Mouse (Mus musculus): ENCODE results near the gene Cfap74.
"Not testable (repeated sequence)": the region's sequence is repeated elsewhere in the genome, so short reads cannot be mapped to it uniquely, and the experiment has no call there.

Cfap74 gene

DNA sequence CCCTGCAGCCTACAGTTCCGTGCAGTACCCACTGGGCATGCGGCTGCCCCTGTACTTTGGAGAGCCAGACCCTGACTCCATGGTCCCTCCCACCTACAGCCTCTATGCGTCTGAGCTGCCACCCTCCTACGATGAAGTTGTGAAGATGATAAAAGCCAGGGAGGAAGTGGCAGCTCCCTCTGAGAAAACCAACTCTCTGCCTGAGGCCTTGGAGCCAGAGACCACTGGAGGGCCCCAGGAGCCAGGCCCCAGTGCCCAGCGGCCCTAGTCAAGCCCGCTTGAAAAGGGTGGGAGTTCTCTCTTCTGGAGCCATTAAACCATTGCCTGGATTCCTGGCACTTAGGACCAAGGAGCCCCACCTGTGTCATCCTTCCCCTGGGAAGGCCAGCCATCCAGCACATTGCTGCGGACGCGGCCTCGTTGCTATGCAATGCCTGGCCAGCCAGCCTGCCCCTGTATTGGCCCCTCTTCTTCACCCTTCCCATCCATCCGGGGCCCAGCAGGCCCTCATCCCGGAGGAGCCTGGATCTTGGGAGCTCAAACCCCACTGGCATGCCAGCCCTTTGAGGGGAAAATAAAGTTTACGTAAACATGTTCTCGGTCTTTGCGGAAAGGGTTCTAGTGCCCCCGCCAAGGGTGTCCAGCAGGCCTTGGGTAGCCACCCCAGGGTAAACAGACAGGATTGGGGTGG, 61.4 kb downstream of the Cfap74 start:
- DNase-seq = no peak

DNA sequence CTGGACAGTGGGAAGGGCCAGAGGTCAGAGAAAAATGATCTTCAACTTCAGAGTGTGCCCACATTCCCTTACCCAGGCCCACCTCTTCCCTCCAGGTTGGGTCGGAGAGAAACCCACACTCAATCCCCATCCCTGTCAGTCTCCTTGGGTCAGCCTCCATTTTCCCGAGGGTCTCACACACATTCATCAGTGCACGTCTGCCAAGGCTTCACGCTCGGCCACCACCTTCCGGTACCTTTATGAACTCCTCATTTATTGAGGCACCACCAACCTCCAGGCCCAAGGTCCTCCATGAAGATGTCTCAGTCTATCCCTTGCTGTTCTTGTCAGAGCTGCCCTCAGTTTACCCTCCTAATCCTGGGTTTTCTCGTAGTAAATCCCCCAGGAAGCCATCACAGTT, 62.0 kb downstream of the Cfap74 start:
- DNase-seq = no peak

- no peak for DNase-seq
These were observed 62.4 kb downstream of the Cfap74 start for GRCm38 (mm10) chr4:155471406-155471805.

- DNase-seq = no peak
These were observed 63.8 kb downstream of the Cfap74 start for GRCm38 (mm10) chr4:155472716-155473290.

DNA sequence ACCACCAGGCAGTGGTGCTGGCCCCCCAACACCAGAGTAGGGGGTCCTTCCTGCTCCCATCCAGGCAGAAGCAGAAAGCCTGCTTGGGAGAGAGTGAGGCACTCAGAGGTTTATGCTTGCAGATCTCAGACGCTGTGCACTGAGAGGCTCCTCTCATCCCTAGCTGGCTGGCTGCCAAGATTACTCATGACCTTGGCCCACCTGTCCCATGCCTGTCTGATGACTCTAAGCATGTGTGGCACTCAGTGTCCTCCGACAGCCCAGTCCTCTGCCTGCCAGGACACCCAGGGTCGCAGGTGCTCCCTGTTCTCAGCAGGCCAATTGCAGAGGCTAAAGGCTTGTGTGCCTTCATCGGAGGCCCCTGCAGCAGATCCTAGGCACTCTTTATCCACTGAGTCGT, 64.3 kb downstream of the Cfap74 start:
- DNase-seq = no peak

DNA sequence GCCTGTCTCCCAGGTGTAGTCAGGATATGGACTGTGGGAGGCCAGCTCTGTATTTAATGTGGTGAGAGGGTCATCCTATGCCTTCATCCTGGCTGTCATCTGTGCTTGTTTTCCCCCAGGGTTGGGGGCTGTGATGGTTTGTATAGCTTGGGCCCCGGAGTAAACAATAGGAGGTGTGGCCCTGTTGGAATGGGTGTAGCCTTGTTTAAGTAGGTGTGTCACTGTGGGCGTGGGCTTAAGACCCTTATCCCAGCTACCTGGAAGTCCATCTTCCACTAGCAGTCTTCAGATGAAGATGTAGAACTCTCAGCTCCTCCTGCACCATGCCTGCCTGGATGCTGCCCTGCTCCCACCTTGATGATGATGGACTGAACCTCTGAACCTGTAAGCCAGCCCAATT, 64.8 kb downstream of the Cfap74 start:
- not testable (repeated sequence) for DNase-seq

DNA sequence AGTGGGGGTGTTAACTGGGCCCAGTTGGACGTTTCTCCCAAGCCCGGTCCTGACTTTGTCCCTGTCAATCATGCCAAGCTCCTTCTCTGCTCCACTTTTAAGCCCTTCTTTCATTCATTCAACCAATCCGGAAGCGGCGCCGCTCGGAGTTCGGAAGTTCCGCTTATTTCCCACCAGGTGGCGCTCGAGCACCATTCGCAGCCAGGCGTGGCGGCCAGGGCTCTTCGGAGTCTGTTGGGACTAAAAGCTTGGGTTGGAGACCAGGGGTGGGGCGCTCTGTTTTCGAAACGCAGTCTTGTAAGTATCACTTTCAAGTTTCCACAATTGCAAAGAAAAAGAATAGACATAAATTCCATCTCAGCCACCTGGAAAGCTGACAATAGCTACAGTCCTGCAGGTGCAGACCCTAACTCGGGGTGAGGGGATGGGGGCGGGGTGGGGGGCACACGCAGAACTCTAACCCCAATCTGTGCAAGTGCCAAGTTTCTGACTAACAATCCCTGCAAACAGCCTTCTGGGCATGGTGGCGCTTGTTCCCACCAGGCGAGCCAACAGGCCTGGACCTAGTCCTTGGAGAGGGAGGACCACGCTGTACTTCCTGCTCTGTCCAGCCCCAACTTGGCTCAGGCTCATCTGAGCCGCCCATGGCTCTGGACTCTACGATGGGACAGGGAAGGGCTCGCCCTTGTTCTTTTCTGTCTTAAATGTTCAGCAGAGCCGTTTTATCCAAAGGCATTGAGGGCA, 72.6 kb downstream of the Cfap74 start:
- peak; percentile 77 for DNase-seq

- DNase-seq = no peak
These were observed 73.1 kb downstream of the Cfap74 start for GRCm38 (mm10) chr4:155482125-155482480.

- no peak for DNase-seq
These were observed 73.9 kb downstream of the Cfap74 start for GRCm38 (mm10) chr4:155482733-155483540.

- no peak for DNase-seq
These were observed 76.5 kb downstream of the Cfap74 start for GRCm38 (mm10) chr4:155485521-155485920.

- no peak for DNase-seq
These were observed 78.8 kb downstream of the Cfap74 start for GRCm38 (mm10) chr4:155487746-155488145.

DNA sequence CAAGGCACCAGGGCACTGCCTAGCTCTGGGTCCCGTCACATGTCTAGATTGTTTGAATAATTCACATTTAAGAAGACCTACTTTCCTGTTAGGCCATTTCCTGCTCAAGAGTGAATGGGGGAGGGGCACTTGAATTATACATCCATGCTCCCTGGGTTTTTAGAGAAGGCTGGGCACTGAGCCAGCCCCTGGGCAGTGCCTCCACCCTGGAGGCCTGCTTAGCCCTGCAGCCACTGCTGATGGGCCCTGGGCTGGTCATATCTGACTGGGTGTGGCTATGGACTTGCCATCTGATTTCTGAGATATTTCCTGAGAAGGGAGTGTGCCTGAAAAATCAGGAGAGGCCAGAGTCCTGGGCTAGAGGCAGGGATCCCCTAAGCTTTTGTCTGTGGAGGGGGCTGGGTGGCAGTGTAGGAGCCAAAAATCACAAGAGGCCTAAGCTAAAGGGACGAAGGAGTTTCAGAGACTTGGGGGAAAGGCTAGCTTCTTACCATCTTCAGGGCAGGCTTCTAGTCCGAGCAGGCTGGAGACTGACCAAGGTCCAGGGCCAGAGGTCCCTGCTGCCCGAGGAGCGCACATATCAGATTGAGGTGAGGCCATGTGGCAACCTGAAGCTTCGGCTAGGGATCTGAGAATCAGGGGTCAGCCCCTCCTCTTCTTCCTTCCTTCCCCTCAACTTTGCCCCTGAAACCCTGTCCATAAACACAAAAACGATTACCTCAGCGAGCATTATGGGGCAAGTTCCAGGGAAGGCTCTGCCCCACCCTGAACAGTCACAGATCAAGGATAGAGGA, 79.4 kb downstream of the Cfap74 start:
- DNase-seq = peak; percentile 91

- no peak for DNase-seq
These were observed 80.3 kb downstream of the Cfap74 start for GRCm38 (mm10) chr4:155489101-155489970.

DNA sequence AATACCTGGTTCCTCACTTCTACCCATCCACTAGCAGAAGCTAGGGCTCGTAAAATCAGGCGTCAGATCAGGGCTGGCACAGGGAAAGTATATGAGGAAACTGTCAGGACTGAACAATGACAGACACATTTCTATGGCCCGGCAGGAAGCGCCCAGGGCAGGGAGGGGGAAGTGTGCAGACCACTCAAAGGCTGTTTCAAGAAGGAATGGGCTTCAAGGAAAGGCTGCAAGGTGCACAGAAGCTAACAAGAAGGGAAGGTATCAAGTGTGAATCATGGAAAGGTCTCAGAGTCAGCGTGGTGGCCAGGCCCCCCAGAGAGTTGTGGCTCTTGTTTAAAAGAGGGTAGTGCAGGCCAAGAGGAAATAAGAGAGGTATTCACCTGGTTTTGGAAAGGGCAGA, 81.5 kb downstream of the Cfap74 start:
- no peak for DNase-seq

- peak; percentile 92 for DNase-seq
These were observed 82.1 kb downstream of the Cfap74 start, which contains the start of gene Gnb1 for GRCm38 (mm10) chr4:155490990-155491504. Gnb1 (plus strand) TSS chr4:155491361.

DNA sequence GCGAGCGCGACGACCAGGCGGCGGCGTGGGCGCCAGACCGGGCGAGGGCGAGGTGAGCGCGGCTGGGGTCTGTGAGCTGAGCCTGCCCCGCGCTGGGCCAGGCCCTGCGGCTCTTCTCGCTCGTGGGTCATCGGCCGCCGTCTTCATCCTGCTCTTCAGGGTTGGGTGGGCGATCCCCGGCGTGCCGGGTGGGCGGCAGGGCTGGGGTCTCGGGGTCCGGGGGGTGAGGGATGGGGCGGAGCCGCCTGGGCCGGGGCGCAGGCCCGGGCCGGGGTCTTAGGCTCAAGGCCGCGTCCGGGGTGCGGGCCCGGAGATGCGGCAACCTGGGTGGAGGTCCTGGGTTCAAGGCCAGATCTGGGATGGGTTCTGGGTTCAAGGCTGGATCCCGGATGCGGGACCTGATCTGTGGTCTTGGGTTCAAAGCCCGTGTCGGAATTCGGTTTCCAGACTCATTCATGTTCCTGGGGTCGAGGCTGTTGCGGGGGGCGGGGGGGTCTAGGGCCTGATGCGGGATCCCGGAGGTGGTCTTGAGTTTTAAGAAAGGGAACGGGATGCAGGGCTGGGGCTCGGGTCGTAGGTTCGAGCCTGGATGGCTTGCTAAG, 82.6 kb downstream of the Cfap74 start:
- DNase-seq = no peak

- peak; percentile 46 for DNase-seq
These were observed 83.2 kb downstream of the Cfap74 start for GRCm38 (mm10) chr4:155492131-155492633.

DNA sequence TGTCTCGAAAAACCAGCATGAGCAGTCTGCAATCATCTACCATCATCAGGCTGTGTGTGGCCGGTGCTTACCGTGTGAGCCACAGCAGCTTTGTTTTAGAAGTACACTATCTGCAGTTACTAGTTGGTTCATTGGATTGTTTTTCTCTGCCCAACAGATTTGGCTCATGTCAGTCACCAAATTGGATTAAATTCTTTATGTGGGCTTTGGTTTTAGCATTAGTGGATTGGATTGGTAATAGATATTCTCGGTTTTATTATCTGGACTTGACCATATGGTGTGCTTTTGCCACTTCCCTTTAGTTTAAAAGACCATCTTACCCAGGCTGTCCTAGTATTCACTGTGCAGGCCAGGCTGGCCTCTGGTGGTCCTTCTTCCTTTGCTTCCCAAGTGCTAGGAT, 85.9 kb downstream of the Cfap74 start:
- DNase-seq = no peak

GRCm38 (mm10) chr4:155497963-155498362, 89.0 kb downstream of the Cfap74 start:
- no peak for DNase-seq

GRCm38 (mm10) chr4:155501126-155501525, 92.1 kb downstream of the Cfap74 start:
- DNase-seq = no peak

DNA sequence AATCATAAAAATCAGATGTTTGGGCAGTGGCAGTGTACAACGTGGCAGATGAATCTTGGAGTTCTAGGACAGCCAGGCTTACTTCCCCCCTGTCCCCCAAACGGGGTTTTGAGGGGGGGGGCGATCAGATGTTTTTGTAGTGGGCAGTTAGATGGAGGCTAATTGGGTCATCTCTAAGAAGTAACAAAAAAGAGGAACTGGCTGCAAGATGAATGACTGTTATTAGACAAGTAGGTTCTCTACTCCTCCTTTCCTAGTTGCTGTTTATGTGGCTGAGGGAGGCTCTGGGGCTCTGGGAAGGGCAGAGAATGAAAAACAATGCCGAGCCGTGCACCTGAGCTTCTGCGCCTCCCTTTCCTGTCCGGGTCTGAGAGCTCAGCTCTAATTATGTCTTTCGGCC, 96.1 kb downstream of the Cfap74 start:
- no peak for DNase-seq

Data from kidney, adult 9 months (tissue).